Mouse (Mus musculus): ENCODE data around the gene Auts2.

GRCm38 (mm10) chr5:132073677-132074359 lies 469.3 kb downstream of the Auts2 start:
- TF ChIP-seq CTCF (IDR thresholded peaks at IDR 0.05; ENCODE audit: insufficient read depth, low read length) (no peak), POLR2A (IDR thresholded peaks at IDR 0.05; ENCODE audit: borderline replicate concordance, extremely low read depth, low read depth, low read length) (no peak)

Measured in lung, adult 2 months (tissue).